Mouse (Mus musculus): ENCODE data around the gene Atg2a.

The Atg2a gene

DNA sequence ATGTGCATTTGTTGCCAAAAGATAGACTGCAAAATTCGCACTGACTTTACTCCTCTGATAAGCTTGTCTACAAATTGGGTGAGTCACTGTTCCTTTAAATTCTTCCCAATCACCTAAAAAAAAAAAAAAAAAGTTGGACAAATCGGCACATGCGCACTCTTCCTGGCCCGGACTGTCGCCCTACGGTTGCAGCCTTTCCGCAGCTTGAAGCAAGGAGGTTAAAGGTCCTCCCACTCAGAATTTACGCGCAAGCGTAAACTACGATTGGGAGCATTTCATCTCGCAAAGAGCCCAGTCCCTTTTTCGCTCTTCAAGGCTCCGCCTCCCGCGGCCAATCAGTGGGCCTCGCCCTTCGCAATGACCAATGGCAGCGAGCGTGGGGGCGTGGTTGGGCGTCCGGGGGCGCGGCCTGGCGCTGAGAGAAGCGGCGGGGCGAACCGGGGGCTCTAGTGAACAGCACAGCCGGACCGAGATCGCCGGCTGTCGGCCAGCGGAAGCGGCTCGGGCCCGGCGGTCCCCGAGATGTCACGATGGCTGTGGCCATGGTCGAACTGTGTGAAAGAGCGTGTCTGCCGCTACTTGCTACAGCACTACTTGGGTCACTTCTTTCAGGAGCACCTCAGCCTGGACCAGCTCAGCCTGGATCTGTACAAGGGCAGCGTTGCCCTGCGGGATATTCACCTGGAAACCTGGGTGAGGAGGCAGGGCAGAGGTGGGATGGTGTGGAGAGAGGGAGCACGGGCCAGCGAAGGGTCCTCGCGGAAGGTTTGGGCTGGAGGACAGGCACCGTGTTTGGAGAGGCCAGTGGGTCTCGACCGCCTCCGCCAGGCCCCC lies at the start of gene Atg2a:
Gene Atg2a (plus strand): TSS at position 395 of the 834 bp plus-strand sequence.
- DNase-seq, result peak; percentile 97 to 99

DNA sequence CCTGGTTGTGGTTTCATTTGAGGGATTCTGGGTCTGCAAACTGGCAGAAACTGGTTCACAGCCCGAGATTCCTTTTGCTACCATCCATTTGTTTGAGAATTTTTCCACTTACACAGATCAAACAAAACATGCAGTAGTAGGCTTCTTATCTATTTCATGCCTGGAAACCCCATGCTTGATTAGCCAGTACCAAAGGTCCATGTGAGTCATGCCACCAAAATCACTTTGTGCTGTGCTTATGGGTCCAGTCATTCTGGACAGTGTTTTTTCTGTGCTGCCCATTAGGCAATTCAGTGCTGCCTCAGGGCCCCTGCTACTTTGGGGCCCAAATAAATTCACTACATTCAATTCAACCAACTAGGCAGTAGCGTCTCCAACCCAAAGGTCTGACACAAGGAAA lies 37.2 kb upstream of the Atg2a start:
- DNase-seq, result no peak

DNA sequence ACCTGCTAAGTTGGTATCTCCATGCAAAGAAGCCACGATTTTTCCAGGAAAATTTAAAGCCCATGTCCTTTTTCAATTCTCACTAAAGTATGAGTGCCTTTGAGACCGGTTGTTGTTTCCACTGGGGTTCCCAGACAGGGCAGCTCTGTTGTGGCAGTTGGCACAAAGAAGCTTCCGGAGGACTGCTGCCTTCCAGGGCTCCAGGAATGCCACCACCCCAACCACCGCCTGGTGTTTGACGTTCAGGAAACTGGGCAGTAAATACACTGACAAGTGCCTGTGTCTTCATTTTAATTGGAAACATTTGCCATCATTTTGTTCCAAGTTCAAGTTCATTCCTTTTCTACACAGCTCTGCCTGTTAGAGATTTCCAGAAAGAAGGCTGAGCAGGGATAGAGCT lies 34.8 kb upstream of the Atg2a start:
- DNase-seq, result no peak

DNA sequence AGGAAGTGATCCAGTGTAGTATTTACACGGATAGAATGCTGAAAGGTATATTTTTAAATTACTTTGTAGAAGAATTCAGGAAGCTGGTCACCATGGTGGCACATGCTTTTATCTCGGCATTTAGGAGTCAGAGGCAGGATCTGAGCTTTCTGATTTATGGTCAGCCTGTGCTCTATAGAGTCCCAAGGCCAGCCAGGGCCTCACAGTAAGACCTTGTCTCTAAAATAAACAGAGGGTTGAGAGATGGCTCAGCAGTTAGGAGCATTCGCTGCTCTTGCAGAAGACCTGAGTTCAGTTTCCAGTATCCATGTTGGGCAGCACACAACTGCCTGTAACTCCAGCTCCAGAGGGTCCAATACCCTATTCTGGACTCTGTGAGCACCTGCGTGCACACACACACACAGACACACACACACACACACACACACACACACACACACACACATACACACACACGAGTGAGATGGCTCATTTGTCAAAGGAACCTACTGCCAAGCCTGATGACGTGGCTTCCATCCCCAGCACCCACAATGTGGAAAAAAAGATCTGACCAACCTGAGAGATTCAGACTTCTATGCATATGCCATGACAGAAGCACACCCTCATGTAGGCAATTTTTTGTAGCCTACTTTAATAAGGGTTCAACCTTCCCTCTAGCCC lies 25.3 kb upstream of the Atg2a start:
- no peak for DNase-seq

DNA sequence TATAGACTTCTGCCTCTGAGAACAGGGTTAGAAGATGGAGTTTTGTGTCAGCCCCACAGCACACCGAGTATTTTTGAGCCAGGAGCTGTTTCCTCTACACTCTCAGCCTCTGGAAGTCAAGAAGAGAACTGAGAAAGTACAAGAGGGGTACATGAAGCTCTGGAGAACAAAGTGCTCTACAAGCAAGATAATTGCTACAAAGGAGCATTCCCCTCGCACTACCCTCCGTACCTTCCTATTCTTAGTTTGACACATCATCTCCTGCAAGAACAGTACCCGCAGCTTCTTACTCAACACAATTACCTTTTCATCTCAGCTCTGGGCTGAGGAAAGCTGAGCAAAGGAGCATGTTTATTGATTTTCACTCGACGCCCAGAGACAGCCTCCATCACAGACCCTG lies 22.9 kb upstream of the Atg2a start:
- DNase-seq, result no peak

DNA sequence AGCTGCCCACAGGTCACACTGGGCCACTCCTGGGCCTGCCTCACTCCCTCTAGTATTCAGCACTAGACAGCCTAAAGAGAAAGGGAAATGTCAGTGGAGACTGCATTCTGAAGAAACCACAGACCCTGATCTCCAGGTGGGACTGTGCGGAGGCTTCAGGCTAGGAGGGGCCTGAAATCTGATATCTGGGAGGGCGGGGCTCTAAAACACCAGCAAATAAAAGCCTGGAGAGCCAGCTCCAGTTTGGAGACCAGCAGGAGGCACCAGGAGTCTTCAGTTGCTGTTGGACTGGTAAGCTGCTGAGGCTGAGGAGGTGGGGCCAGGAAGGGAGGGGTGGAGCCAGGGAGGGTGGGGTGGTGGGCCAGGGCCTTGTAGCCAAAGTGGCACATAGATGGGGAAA lies 15.3 kb upstream of the Atg2a start, which contains the start of gene Gpha2:
Gene Gpha2 (plus strand): TSS at position 246 of the 400 bp plus-strand sequence.
- DNase-seq, result no peak

DNA sequence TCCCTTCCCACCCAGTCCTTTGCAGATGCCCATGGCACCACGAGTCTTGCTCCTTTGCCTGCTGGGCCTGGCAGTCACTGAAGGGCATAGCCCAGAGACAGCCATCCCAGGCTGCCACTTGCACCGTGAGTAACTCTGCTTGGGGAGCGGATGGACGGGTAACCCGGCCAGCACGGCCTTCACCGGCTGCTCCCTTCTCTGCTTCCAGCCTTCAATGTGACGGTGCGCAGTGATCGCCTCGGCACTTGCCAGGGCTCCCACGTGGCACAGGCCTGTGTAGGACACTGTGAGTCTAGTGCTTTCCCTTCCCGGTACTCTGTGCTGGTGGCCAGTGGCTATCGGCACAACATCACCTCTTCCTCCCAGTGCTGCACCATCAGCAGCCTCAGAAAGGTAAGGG lies 14.7 kb upstream of the Atg2a start:
- DNase-seq, result no peak

DNA sequence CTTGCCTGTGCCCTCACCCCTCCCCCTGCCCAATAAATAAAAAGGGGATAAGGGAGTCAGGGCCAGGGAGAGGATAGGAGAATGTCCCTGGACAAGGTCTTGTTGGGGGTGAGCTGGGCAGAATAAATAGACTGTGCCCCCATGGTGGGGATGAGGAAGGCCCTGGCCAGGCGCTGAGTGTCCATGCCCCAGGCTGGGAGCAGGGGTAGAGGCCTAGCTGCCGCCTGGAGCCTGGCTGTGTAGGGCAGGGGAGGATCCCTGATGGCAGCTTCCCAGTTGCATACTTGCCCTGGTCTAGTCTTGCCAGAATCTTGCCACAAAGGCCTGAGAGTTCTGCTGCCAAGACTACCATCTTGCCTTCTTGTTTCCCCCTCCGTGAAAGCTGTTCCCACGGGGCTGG lies 13.6 kb upstream of the Atg2a start:
- no peak for DNase-seq

DNA sequence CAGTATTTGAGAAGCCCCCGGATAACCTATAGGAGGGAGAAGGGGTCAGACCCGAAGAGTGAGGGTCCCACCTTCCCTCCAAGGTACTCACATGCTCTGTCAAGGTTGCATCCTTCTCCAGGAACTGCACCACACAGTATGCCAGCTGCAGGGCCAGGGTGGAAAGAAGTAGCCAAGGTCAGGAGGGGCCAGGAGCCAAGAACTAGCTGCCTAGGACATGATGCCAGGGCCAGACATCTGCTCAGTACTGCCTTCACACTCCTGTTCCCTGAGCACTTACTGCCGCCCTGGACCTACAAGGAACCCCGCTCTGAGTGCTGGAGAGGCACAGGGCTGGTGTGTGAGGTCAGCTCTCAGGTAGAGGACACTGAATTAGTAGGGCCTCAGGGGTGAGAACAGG lies 11.1 kb upstream of the Atg2a start:
- no peak for DNase-seq

DNA sequence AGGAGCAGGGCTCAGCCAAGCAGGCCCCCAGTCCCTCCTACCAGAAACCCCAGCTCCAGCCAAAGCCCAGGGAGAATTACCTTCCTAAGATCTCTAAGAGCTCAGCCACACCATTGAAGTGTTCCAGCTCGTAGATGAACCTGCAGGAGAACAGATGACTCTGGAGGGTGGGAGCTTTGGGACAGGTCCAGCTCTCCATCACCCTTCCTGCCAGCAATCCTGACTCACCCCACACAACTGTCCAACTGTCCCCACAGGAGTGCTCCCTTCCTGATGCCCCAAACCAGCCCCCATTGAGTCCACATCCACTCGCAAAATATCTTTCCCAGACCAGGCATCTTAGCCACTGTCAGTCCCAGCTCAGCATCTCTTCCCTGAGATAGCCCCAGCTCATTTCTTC lies 10.4 kb upstream of the Atg2a start:
- DNase-seq, result no peak

DNA sequence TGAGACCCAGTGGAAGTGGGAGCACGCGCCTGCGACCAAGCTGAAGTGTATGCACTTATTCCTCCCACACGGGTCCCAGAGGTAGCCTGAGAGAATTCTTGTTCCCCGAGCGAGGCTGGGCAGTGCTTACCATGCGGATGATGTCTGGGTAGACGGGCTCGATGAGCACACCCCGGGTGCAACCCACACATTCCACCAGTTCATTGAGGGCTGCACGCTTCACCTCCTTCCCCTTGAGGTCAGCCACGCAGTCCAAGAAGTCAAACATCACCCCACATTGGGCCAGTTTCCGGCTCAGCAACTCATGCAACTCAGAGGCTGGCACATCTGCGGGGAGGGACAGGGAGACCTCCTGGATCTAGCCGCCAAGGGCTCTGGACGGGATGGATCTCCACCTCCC lies 7.8 kb upstream of the Atg2a start:
- DNase-seq, result no peak

DNA sequence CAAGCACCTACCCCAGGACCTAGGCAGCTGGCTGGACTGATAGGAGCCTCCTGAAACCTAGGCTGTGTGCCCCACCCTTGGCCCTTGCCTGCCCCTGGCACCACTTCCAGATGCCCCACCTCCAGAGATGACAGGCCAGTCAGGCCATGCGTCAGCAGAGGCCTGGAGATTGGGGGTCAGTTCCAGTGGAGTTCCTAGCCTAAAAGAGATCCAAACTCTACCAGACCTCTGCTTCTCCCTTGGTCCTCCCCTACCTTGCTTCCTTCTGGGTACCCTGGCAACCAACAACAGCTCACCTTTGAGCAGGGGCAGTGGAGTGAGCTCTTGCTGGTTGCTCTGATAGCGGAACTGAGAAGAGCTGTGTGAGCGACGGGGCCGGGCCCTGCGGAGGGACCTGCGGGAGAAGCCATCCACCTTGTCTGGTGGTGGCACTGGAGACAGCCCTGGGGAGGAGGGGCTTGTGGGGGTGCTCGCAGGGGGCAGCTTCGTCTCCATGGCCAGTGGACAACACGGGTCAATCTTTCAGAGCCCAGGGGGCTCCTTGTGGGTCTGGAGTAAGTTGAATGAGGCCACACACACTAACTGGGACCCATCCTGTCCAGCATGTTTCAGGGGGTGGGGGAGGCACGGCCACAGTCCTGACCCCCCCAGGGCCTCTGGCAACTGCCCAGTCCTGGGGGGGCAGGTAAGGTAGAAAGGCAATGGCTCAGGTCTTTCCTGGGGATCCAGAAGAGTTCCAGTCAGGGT lies 7.0 kb upstream of the Atg2a start:
- DNase-seq, result peak in 1 of 2 experiments; percentile 36

DNA sequence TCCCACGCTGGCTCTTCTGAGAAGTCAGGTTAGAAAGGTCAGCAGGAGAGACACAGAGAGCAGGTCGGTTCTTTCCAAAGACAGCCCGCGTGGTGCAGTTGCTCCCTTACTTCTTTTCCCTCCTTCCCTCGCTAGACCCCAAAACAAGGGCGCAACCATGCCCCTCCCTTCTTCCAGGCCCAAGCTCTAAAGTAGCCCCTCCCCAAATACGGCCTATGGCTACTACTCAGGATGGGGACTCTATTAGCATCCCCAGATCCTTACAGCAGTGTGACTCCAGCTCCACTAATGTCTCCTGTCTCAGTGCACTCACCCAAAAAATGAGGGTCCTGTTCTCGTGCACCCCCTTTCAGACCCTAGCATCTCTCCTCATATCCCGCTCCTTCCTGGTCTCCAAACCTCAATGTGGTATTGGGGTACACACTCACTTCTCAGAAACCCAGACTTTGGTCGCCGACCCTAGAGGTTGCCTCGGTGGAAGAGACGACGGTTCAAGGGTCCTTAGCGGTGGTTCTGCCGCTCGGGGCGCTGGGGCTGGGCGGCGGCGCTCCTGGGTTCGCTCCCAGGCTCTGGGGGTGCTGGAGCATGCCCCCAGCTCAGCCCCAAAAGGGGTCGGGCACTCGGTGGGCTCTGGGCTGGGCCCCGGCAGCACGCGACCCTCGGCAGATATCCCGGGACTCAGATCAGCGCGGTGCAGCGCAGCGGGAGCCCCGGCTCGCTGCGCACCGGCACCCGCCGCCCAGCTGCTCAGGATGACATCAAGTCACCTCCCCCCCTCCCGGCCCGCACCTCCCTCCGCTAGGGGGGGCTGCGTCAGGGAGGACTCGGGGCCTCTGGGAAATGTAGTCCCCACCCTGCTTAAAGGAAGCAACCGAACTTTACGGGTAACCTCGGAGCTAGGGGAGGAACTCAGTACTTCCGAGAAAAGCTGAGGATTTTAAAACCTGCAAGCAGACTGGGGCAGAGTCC lies 6.1 kb upstream of the Atg2a start, which contains the start of gene Ppp2r5b:
Gene Ppp2r5b (minus strand): TSS at position 789 of the 969 bp plus-strand sequence.
- peak; percentile 98 to 99 for DNase-seq

DNA sequence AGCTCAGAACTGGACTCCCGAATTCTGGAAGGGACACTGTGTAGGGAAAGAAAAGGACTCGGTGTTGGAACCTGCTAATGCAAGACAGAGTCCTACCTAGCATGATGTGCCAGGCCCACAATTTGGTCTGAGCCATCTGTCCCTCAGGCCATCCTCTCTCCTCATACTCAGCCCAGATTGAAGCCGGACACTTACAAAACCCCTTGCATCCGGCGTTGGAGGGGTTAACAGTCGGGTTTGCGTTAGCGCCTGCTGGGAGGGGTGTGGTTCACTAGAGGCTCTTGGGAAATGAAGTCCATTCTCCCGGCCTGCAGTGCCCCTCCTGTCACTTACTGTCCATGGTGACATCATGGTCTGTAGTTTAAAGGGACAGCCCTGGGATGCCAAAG lies 5.4 kb upstream of the Atg2a start:
- DNase-seq, result peak; percentile 85 to 88

DNA sequence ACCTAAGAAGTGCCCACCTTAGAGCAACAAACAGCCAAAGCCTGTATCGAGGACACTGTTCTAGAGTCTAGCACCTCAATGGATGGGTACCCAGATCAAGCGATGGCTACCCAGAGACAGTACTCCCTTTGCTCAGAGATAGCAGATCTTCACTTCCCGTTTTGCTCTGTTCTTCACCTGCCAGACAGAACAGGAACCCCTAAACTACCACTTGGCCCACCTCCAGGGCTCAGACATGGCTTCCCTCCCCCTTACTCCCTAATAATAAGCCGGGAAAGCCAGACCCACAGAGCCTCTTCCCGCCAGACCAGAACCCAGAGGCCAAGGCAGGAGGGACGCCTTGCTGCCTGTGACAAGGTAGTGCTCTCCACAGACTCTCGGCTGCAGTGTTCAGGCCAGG lies 4.6 kb upstream of the Atg2a start:
- no peak for DNase-seq

DNA sequence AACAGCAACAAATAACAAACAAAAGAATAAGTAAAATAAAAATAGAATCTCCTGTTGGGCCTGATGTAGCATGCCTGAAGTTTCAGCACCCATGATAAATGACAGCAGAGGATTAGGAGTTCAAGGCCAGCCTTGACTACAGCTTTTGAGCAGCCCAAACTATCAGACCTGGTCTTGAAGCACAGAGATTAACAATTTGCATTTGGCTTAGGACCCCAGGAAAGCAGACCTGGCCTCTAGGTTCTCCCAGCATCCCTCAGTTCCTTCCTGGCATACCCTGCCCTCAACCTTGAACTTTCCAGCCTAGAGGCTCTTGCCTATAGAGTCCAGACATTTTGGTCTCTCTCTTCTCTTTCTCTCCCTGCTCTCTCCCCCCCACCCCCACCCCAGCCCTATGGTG lies 2.7 kb upstream of the Atg2a start:
- DNase-seq, result no peak

DNA sequence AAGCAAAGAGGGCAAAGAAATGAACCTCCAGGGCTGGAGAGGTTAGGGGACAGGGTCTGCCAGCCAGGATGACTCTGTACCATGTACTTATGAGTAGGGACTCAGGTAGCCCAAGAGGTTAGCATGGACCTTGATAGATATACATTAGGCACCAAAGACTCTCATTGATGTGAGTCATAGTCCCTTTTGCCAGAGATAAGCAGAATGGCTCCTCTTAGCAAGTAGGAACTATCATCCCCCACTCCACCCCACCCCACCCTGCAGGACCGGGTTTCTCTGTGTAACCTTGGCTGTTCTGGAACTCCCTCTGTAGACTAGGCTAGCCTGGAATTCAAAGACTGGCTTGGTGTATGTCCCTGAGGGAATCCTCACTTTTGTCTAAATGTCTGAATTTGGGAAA lies 1.3 kb upstream of the Atg2a start:
- no peak for DNase-seq

DNA sequence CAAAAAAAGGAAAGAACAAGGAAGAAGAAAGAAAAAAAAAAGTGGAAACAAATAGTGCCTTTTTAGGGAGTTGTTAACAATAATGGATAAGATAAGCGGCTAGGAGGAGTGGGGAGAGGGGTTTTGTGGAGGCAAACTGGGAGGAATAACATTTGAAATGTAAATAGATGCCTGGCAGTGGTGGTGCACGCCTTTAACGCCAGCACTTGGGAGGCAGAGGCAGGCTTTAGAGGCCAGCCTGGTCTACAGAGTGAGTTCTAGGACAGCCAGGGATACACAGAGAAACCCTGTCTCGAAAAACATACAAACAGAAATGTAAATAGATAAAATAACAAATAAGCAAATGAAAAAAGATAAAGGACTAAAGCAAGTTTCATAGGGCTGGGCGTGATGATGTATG lies 743 bp upstream of the Atg2a start:
- DNase-seq, result no peak

DNA sequence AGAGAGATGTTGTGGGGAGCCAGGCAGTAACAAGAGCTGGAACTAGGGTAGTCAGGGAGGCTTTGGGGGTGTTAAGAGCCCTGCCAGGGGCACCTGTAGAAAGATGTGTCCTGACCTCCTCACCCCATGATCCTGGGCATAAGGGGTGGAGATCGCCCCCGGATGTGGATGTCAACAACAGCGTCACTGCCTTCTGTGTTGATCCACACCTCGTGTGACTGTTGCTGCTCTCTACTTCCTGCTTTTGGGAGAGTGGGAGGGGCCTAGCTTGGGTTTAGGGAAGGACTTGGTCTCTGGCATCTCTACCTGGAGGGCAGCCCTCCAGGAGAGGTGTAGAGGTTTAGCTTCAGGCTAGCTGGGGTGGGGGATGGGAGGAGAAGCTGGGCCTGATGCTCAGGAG lies 813 bp downstream of the Atg2a start:
- DNase-seq, result peak; percentile 53 to 67

DNA sequence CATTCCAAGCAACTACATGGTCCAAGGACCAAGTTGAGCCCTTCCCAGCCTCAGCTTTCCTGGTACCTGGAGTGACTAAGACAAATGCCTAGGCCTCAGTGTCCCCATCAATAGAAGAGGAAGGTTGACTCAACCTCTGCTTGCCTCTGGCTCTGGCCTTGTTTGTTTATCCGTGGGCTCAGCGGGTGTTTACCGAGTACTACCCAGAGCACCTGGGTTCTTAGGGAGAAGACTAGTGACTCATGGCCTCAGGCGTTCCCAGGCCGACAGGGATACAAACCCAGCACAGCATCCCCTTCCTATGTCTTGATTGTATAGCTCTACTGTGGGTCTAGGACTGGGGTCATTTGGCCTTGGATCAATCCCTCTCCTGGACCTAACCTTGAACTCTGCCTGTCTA lies 1.8 kb downstream of the Atg2a start:
- DNase-seq, result no peak

DNA sequence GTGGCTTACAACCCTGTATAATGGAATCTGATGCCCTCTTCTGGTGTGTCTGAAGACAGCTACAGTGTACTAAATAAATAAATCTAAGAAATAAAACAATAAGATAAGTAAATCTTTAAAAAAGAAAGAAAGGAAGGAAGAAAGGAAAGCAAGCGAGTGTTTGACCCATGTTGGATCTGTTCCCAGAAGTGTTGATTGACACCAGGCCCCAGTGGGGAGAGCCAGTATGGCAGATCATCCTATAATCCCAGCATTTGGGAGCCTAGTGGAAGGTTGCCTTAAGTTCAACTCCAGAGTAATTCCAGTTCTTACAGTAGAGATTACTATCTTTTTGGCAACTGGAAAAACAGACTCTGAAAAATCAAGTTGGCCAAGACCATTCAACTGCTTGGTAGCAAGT lies 4.3 kb downstream of the Atg2a start:
- no peak for DNase-seq

DNA sequence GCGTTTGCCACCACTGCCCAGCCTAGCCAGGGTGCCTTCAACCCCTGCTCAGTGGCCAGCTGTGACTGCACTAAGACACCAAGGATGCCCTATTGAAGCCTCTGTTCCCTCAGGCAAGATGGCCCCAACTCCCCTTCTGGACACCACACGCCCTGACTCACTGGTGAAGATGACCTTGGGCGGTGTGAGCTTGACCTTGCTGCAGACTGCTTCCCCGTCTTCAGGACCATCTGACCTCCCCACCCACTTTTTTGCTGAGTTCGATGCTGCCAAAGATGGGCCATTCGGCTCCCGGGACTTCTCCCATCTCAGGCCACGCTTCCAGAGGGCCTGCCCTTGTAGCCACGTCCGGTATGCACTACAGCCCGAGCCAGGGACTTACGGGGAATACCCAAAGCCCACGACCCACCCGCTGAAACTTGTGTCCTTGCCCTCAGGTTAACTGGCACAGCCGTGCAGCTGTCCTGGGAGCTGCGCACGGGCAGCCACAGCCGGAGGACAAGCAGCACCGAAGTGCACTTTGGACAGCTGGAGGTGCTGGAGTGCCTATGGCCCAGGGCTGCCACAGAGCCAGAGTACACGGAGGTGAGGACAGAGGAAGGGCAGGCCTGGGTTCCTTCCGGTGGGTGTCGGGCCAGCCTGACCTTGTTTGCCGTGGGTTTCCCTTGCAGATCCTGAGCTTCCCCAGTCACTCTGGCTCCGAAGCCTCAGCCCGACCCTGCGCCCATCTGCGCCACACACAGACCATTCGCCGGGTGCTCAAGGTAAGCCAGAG lies 6.2 kb downstream of the Atg2a start:
- DNase-seq, result no peak
